Mouse (Mus musculus) stomach, embryonic 16.5 days (tissue): Measurements from ENCODE around the gene Zfp687. TPM values are rescaled to one million over a fixed set of nuclear protein-coding genes. Genes with fewer than 3 reads are reported as not detected.

ENCODE experiments used
- ATAC-seq: fragments of 200-750 bp; cut with Nextera tagmentation; 2 replicates; pipeline ENCODE4 v1.8.0; 2017; ENCODE audit warnings: moderate number of reproducible peaks, moderate TSS enrichment; ENCODE audit not compliant: insufficient read depth, low FRiP score
- H3K27ac ChIP-seq: fragments of 300-500 bp; sonication (generic); 2 replicates; pipeline ENCODE4 v1.5.1; 2014; ENCODE audit warnings: low read length
- H3K27me3 ChIP-seq: fragments of 300-500 bp; sonication (generic); 2 replicates; pipeline ENCODE4 v1.6.1; 2014; ENCODE audit warnings: low read length, control low read depth, mixed read lengths; ENCODE audit not compliant: control insufficient read depth, insufficient read depth
- H3K36me3 ChIP-seq: fragments of 300-500 bp; sonication (generic); 2 replicates; pipeline ENCODE4 v1.6.1; 2014; ENCODE audit warnings: low read length; ENCODE audit not compliant: control insufficient read depth, insufficient read depth
- H3K4me1 ChIP-seq: fragments of 300-500 bp; sonication (generic); 2 replicates; pipeline ENCODE4 v1.6.1; 2014; ENCODE audit warnings: low read length, control low read depth, mixed read lengths; ENCODE audit not compliant: control insufficient read depth, insufficient read depth
- H3K4me2 ChIP-seq: fragments of 300-500 bp; sonication (generic); 2 replicates; pipeline ENCODE4 v1.6.1; 2014; ENCODE audit warnings: low read depth, low read length, mixed read lengths
- H3K4me3 ChIP-seq: fragments of 300-500 bp; sonication (generic); replicated peaks from 2 replicates; pipeline ENCODE4 v1.5.1; 2014; ENCODE audit warnings: mild to moderate bottlenecking, low read length
- H3K9ac ChIP-seq: fragments of 300-500 bp; sonication (generic); 2 replicates; pipeline ENCODE4 v1.6.1; 2014; ENCODE audit warnings: low read length
- H3K9me3 ChIP-seq: fragments of 300-500 bp; sonication (generic); replicated peaks from 2 replicates; pipeline ENCODE4 v1.6.1; 2016; ENCODE audit warnings: low read length, control low read depth; ENCODE audit not compliant: control insufficient read depth
- WGBS: fragments of 180-500 bp; shearing (Covaris S2); extraction: QIAGEN DNeasy Blood & Tissue Kit; methylation state at CpG from one replicate; pipeline ENCODE4 v1.1.7; 2014; 5-methylcytosine and 5-hydroxymethylcytosine counted together
- polyA plus RNA-seq: library from polyadenylated mRNA; unstranded; fragments of >200 nt; fragmentation: Nextera tagmentation; extraction: Ambion mirVana; gene quantifications from 2 replicates; pipeline ENCODE4 v1.2.1, GENCODE M21; 2015

Zfp687 gene
- polyA plus RNA-seq, 1 experiment from 2014 or later, result 22.6 TPM

- Histone ChIP-seq H3K4me3 (no peak overlapping the region), H3K27ac (no peak overlapping the region), H3K9ac (no peak overlapping the region), H3K27me3 (no peaks in the 10 kb centered on the region), H3K4me1 (peaks cover 23% of the 10 kb centered on the region; the same call in 1 of the 2 replicates), H3K4me2 (no peak overlapping the region), H3K9me3 (no peaks in the 10 kb centered on the region), H3K36me3 (peaks cover 15% of the 10 kb centered on the region)
- WGBS, result 66% methylated on average over 3 of the region's 3 CpGs
- no peak for ATAC-seq
These were observed 2.3 kb downstream of the Zfp687 start for GRCm38 (mm10) chr3:95012982-95013381.

- H3K27ac ChIP-seq, result no peak overlapping the region
These were observed 4.9 kb downstream of the Zfp687 start for GRCm38 (mm10) chr3:95010396-95010795.

GRCm38 (mm10) chr3:95007706-95008105 lies 7.5 kb downstream of the Zfp687 start:
- peaks cover 5% of the 10 kb centered on the region; the same call in 1 of the 2 replicates for H3K4me1 ChIP-seq
- no peak overlapping the region for H3K9ac ChIP-seq
- no peaks in the 10 kb centered on the region for H3K9me3 ChIP-seq
- no peak overlapping the region for H3K4me2 ChIP-seq
- no peaks in the 10 kb centered on the region for H3K27me3 ChIP-seq
- peaks cover 21% of the 10 kb centered on the region for H3K36me3 ChIP-seq
- no peak overlapping the region for H3K4me3 ChIP-seq
- no peak overlapping the region for H3K27ac ChIP-seq
- ATAC-seq, result no peak
- 86% methylated on average over 9 of the region's 9 CpGs for WGBS

More at GRCm38 (mm10) chr3:95010396-95010795, 4.9 kb downstream of the Zfp687 start:
- no peaks in the 10 kb centered on the region for H3K9me3 ChIP-seq
- H3K9ac ChIP-seq, result no peak overlapping the region
- H3K27me3 ChIP-seq, result no peaks in the 10 kb centered on the region
- H3K36me3 ChIP-seq, result peaks cover 17% of the 10 kb centered on the region
- WGBS, result 71% methylated on average over 7 of the region's 7 CpGs
- peaks cover 19% of the 10 kb centered on the region; the same call in 1 of the 2 replicates for H3K4me1 ChIP-seq
- H3K4me3 ChIP-seq, result no peak overlapping the region
- no peak for ATAC-seq
- no peak overlapping the region for H3K4me2 ChIP-seq

GRCm38 (mm10) chr3:95005651-95006050 lies 9.6 kb downstream of the Zfp687 start:
- Histone ChIP-seq H3K4me1 (peaks cover 5% of the 10 kb centered on the region; the same call in 1 of the 2 replicates), H3K9me3 (no peaks in the 10 kb centered on the region), H3K4me3 (no peak overlapping the region), H3K36me3 (peaks cover 16% of the 10 kb centered on the region), H3K4me2 (no peak overlapping the region), H3K27me3 (no peaks in the 10 kb centered on the region), H3K27ac (no peak overlapping the region), H3K9ac (no peak overlapping the region)
- ATAC-seq, result no peak
- 87% methylated on average over 3 of the region's 3 CpGs for WGBS

- H3K9me3 ChIP-seq, result no peaks in the 10 kb centered on the region
- H3K4me2 ChIP-seq, result no peak overlapping the region
- no peak for ATAC-seq
- no peak overlapping the region for H3K4me3 ChIP-seq
- peaks cover 5% of the 10 kb centered on the region; the same call in 1 of the 2 replicates for H3K4me1 ChIP-seq
- peaks cover 11% of the 10 kb centered on the region; the same call in 1 of the 2 replicates for H3K36me3 ChIP-seq
- H3K27me3 ChIP-seq, result no peaks in the 10 kb centered on the region
- H3K27ac ChIP-seq, result no peak overlapping the region
- no peak overlapping the region for H3K9ac ChIP-seq
These were observed 12.0 kb downstream of the Zfp687 start for GRCm38 (mm10) chr3:95003273-95003672.

GRCm38 (mm10) chr3:95002569-95002968 lies 12.7 kb downstream of the Zfp687 start:
- H3K4me2 ChIP-seq, result no peak overlapping the region
- no peak overlapping the region for H3K27ac ChIP-seq
- no peak overlapping the region for H3K4me3 ChIP-seq
- no peak for ATAC-seq
- H3K9me3 ChIP-seq, result no peaks in the 10 kb centered on the region
- H3K27me3 ChIP-seq, result no peaks in the 10 kb centered on the region
- 80% methylated on average over 4 of the region's 4 CpGs for WGBS
- peaks cover 5% of the 10 kb centered on the region; the same call in 1 of the 2 replicates for H3K4me1 ChIP-seq
- peaks cover 11% of the 10 kb centered on the region; the same call in 1 of the 2 replicates for H3K36me3 ChIP-seq
- H3K9ac ChIP-seq, result no peak overlapping the region

- Histone ChIP-seq H3K9ac (no peak overlapping the region), H3K27ac (no peak overlapping the region), H3K9me3 (no peaks in the 10 kb centered on the region), H3K4me2 (no peak overlapping the region), H3K27me3 (no peaks in the 10 kb centered on the region), H3K4me3 (no peak overlapping the region), H3K4me1 (no peaks in the 10 kb centered on the region), H3K36me3 (peaks cover 17% of the 10 kb centered on the region; the same call in 1 of the 2 replicates)
- 36% methylated on average over 2 of the region's 2 CpGs for WGBS
- no peak for ATAC-seq
These were observed 18.3 kb downstream of the Zfp687 start for GRCm38 (mm10) chr3:94996946-94997345.

GRCm38 (mm10) chr3:94989159-94989761 lies 26.0 kb downstream of the Zfp687 start:
- WGBS, result 19% methylated on average over 9 of the region's 9 CpGs
- Histone ChIP-seq H3K36me3 (peaks cover 14% of the 10 kb centered on the region), H3K9me3 (no peaks in the 10 kb centered on the region), H3K27ac (peak overlapping the region; percentile 78), H3K4me3 (0 out of 2 replicates have a peak overlapping the region, but pooled peaks have one; percentile 2), H3K9ac (peak overlapping the region; percentile 49), H3K4me2 (peak overlapping the region; percentile 33), H3K27me3 (no peaks in the 10 kb centered on the region), H3K4me1 (peaks cover 28% of the 10 kb centered on the region)
- peak; percentile 71 for ATAC-seq

GRCm38 (mm10) chr3:94987578-94987977 lies 27.7 kb downstream of the Zfp687 start:
- Histone ChIP-seq H3K4me1 (peaks cover 28% of the 10 kb centered on the region), H3K36me3 (peaks cover 13% of the 10 kb centered on the region), H3K27ac (no peak overlapping the region; the same call in 1 of the 2 replicates), H3K9ac (no peak overlapping the region), H3K4me2 (no peak overlapping the region), H3K27me3 (no peaks in the 10 kb centered on the region), H3K4me3 (no peak overlapping the region), H3K9me3 (no peaks in the 10 kb centered on the region)
- peak; percentile 75; the same call in 1 of the 2 replicates for ATAC-seq
